Comparison of ENCODE assay signal across 10 mouse cellular contexts in genomic region chr11:118239281-118240198, GRCm38 (mm10). TPM values are rescaled to one million over a fixed set of nuclear protein-coding genes. Genes with fewer than 3 reads are reported as not detected.
A peak's percentile ranks its signal among the peaks of the same experiment; 100 is the strongest.
DNase-seq lines count a peak whose midpoint lies in the region; ATAC-seq and TF ChIP-seq lines count a peak whose summit lies in the region.
"Had no signal": no experiment of that assay in that cellular context is flagged by ENCODE, and none has a peak within 500 bp of the region (broad histone marks: within the 10 kb centered on the region; RNA-seq: fewer than 3 reads in every experiment).

No protein-coding gene starts in this region.

- ATAC-seq in hindbrain, embryonic 12.5 days (ENCODE audit: low FRiP score): no peak
- no peak for ATAC-seq in hindbrain, postnatal 0 days

- dilution Hi-C loops in CH12.LX (cut with MboI; ENCODE audit: extremely low pct_ligation_motif_present, extremely low pct_unique_long_range_greater_than_20kb, low sequenced_read_pairs): no loop called here

- DNase-seq in hindbrain, postnatal 0 days (ENCODE audit: low spot score): no peak
- no peak for DNase-seq in CH12.LX (ENCODE audit: extremely low read depth)
- peak; percentile 83 for DNase-seq in embryonic facial prominence, embryonic 10.5 days (ENCODE audit: low spot score)
- DNase-seq in limb, embryonic 10.5 days (ENCODE audit: low spot score): peak; percentile 73
- no peak for DNase-seq in frontal cortex, postnatal 25 days (ENCODE audit: low spot score in 2 of 2)
- DNase-seq in layer of hippocampus, adult 2 months (ENCODE audit: low spot score in 2 of 2): no peak
- no peak for DNase-seq in left cerebral cortex, postnatal 14 days (ENCODE audit: low spot score in 2 of 2)
- DNase-seq: lung, postnatal 14 days; right cerebral cortex, postnatal 14 days had no signal

- no peak overlapping the region for H3K9ac ChIP-seq in hindbrain, embryonic 12.5 days
- H3K9ac ChIP-seq in hindbrain, postnatal 0 days (replicated peaks; ENCODE audit: low read length): no peak overlapping the region
- H3K9ac ChIP-seq in CH12.LX (ENCODE audit: insufficient read depth, low read depth): no peak overlapping the region

- peaks cover 51% of the 10 kb centered on the region for H3K4me1 ChIP-seq in hindbrain, embryonic 12.5 days
- no peaks in the 10 kb centered on the region for H3K4me1 ChIP-seq in hindbrain, postnatal 0 days (ENCODE audit: insufficient read depth, low read length)
- peaks cover 47 to 95% of the 10 kb centered on the region in 2 experiments for H3K4me1 ChIP-seq in CH12.LX (ENCODE audit: control insufficient read depth in 1 of 2, insufficient read depth in 2 of 2)
- H3K4me1 ChIP-seq in embryonic facial prominence, embryonic 10.5 days: peaks cover 70% of the 10 kb centered on the region
- H3K4me1 ChIP-seq in limb, embryonic 10.5 days: peaks cover 69% of the 10 kb centered on the region

- peak overlapping the region; percentile 22 for H3K4me2 ChIP-seq in hindbrain, embryonic 12.5 days (replicated peaks)
- H3K4me2 ChIP-seq in hindbrain, postnatal 0 days (ENCODE audit: low read depth, low read length): no peak overlapping the region
- H3K4me2 ChIP-seq in CH12.LX (ENCODE audit: insufficient read depth, low read depth, poor library complexity, severe bottlenecking): no peak overlapping the region

- WGBS in hindbrain, embryonic 12.5 days: 47% methylated on average over 14 of the region's 14 CpGs
- 56% methylated on average over 14 of the region's 14 CpGs for WGBS in hindbrain, postnatal 0 days
- 33% methylated on average over 14 of the region's 14 CpGs for WGBS in embryonic facial prominence, embryonic 10.5 days
- 40% methylated on average over 14 of the region's 14 CpGs for WGBS in limb, embryonic 10.5 days

- no peak overlapping the region for H3K4me3 ChIP-seq in hindbrain, embryonic 12.5 days
- H3K4me3 ChIP-seq in hindbrain, postnatal 0 days (ENCODE audit: low read length): no peak overlapping the region
- H3K4me3 ChIP-seq in CH12.LX (replicated peaks in 1 of 3; ENCODE audit: low read depth in 2 of 3, low read length in 2 of 3, poor library complexity in 1 of 3): peak overlapping the region in 1 of 3 experiments; percentile 8
- peak overlapping the region; percentile 40 for H3K4me3 ChIP-seq in embryonic facial prominence, embryonic 10.5 days
- H3K4me3 ChIP-seq in limb, embryonic 10.5 days: peak overlapping the region; percentile 37
- H3K4me3 ChIP-seq in layer of hippocampus, adult 2 months: no peak overlapping the region

- H3K27ac ChIP-seq in hindbrain, embryonic 12.5 days: peak overlapping the region; percentile 62
- H3K27ac ChIP-seq in hindbrain, postnatal 0 days: no peak overlapping the region; the same call in 1 of the 2 replicates
- H3K27ac ChIP-seq in CH12.LX (ENCODE audit: insufficient read depth, low read depth): peak overlapping the region; percentile 27
- H3K27ac ChIP-seq in embryonic facial prominence, embryonic 10.5 days (replicated peaks): peak overlapping the region; percentile 92
- H3K27ac ChIP-seq in limb, embryonic 10.5 days: peak overlapping the region; percentile 91
- H3K27ac ChIP-seq in layer of hippocampus, adult 2 months: no peak overlapping the region

- no peak for TF ChIP-seq POLR2A in CH12.LX (IDR thresholded peaks at IDR 0.05; ENCODE audit: low read depth, low read length)

- peaks cover 21% of the 10 kb centered on the region for H3K79me2 ChIP-seq in CH12.LX (replicated peaks; ENCODE audit: control insufficient read depth, extremely low read depth, insufficient read depth, poor library complexity, severe bottlenecking)

- in situ Hi-C loops in CH12.LX (cut with MboI; ENCODE audit: low pct_ligation_motif_present, low pct_unique_long_range_greater_than_20kb, low sequenced_read_pairs): no loop called here

- no peaks in the 10 kb centered on the region for H3K27me3 ChIP-seq in hindbrain, embryonic 12.5 days
- H3K27me3 ChIP-seq in hindbrain, postnatal 0 days (ENCODE audit: insufficient read depth, low read length): no peaks in the 10 kb centered on the region
- no peaks in the 10 kb centered on the region for H3K27me3 ChIP-seq in CH12.LX (replicated peaks)
- H3K27me3 ChIP-seq in embryonic facial prominence, embryonic 10.5 days (replicated peaks; ENCODE audit: low read depth, poor library complexity, severe bottlenecking): no peaks in the 10 kb centered on the region
- H3K27me3 ChIP-seq in limb, embryonic 10.5 days (ENCODE audit: low read depth, poor library complexity, severe bottlenecking): no peaks in the 10 kb centered on the region

- TF ChIP-seq EP300 in CH12.LX (IDR thresholded peaks at IDR 0.05; ENCODE audit: low read length): no peak

- intact Hi-C loops in left cerebral cortex, postnatal 14 days (cut with DNase I): no loop called here

- no peak for TF ChIP-seq RAD21 in CH12.LX (IDR thresholded peaks at IDR 0.05; ENCODE audit: low read depth, low read length)

- no peaks in the 10 kb centered on the region for H3K9me3 ChIP-seq in hindbrain, embryonic 12.5 days (replicated peaks)
- H3K9me3 ChIP-seq in hindbrain, postnatal 0 days (ENCODE audit: low read length): no peaks in the 10 kb centered on the region
- H3K9me3 ChIP-seq in CH12.LX (replicated peaks; ENCODE audit: low read length): no peaks in the 10 kb centered on the region
- H3K9me3 ChIP-seq in embryonic facial prominence, embryonic 10.5 days: no peaks in the 10 kb centered on the region
- H3K9me3 ChIP-seq in limb, embryonic 10.5 days (replicated peaks): no peaks in the 10 kb centered on the region

- no peak for TF ChIP-seq CTCF in hindbrain, postnatal 0 days (IDR thresholded peaks at IDR 0.05; ENCODE audit: low read depth)
- TF ChIP-seq CTCF in CH12.LX (conservative IDR thresholded peaks at IDR 0.05 in 1 of 2, IDR thresholded peaks at IDR 0.05 in 1 of 2; ENCODE audit: low read depth in 2 of 2, low read length in 2 of 2): no peak
- TF ChIP-seq CTCF in layer of hippocampus, adult 2 months (conservative IDR thresholded peaks at IDR 0.05): no peak

- H3K36me3 ChIP-seq in hindbrain, embryonic 12.5 days: no peaks in the 10 kb centered on the region
- no peaks in the 10 kb centered on the region for H3K36me3 ChIP-seq in hindbrain, postnatal 0 days (ENCODE audit: insufficient read depth, low read length)
- peaks cover 0 to 8% of the 10 kb centered on the region in 2 experiments for H3K36me3 ChIP-seq in CH12.LX (replicated peaks in 1 of 2; ENCODE audit: control insufficient read depth in 1 of 2, insufficient read depth in 1 of 2, low read length in 1 of 2)
- no peaks in the 10 kb centered on the region; the same call in 1 of the 2 replicates for H3K36me3 ChIP-seq in embryonic facial prominence, embryonic 10.5 days (replicated peaks)
- no peaks in the 10 kb centered on the region for H3K36me3 ChIP-seq in limb, embryonic 10.5 days

TF ChIP-seq in CH12.LX, 34 proteins besides CTCF, POLR2A, EP300 and RAD21:
- TF ChIP-seq CHD1 (IDR thresholded peaks at IDR 0.05; ENCODE audit: low read depth, low read length) (0 out of 2 replicates have a peak, but pooled peaks have one; percentile 16), RCOR1 (conservative IDR thresholded peaks at IDR 0.05; ENCODE audit: low read depth, low read length) (no peak), MXI1 (IDR thresholded peaks at IDR 0.05; ENCODE audit: low read depth, low read length) (0 out of 2 replicates have a peak, but pooled peaks have one; percentile 15), NRF1 (IDR thresholded peaks at IDR 0.05; ENCODE audit: low read depth, low read length) (peak; percentile 42)
TF ChIP-seq in CH12.LX: peak in this region for 3.

RNA-seq across cellular contexts. Expression of gene Cyth1, which starts 8.9 kb away (rescaled TPM):
- 29.0 and 33.5 TPM in 2 replicates for polyA plus RNA-seq in hindbrain, embryonic 12.5 days (2016; fragmentation: Nextera tagmentation; extraction: Ambion mirVana)
- 42.9 and 48.3 TPM in 2 replicates for total RNA-seq in hindbrain, postnatal 0 days (2014; rRNA removed)
- polyA plus RNA-seq in hindbrain, postnatal 0 days (2015; fragmentation: Nextera tagmentation; extraction: Ambion mirVana): 15.7 and 19.5 TPM in 2 replicates
- total RNA-seq in CH12.LX (2012; rRNA removed) (47.8 and 49.7 TPM in 2 replicates), CH12.LX (2014; rRNA removed) (108 and 122 TPM in 2 replicates)
- 79.7 and 127 TPM in 2 replicates for polyA plus RNA-seq in CH12.LX (2012; ENCODE audit: insufficient read length, low read depth)
- 15.5 and 15.8 TPM in 2 replicates for polyA plus RNA-seq in embryonic facial prominence, embryonic 10.5 days (2016; fragmentation: Nextera tagmentation; extraction: Ambion mirVana)
- polyA plus RNA-seq in limb, embryonic 10.5 days (2016; fragmentation: Nextera tagmentation; extraction: Ambion mirVana): 17.9 and 22.6 TPM in 2 replicates
- total RNA-seq in layer of hippocampus, adult 2 months (2021): 100 to 1,000 TPM; 101 to 108 TPM
- 10 to 100 TPM; 62.5 to 71.8 TPM for total RNA-seq in left cerebral cortex, postnatal 14 days (2021)

RNA-seq across cellular contexts. Expression of gene Usp36, which starts 50.5 kb away (rescaled TPM):
- 17.1 and 19.9 TPM in 2 replicates for polyA plus RNA-seq in hindbrain, embryonic 12.5 days (2016; fragmentation: Nextera tagmentation; extraction: Ambion mirVana)
- 19.7 and 20.6 TPM in 2 replicates for total RNA-seq in hindbrain, postnatal 0 days (2014; rRNA removed)
- 12.6 and 12.8 TPM in 2 replicates for polyA plus RNA-seq in hindbrain, postnatal 0 days (2015; fragmentation: Nextera tagmentation; extraction: Ambion mirVana)
- 19.5 and 25.5 TPM in 2 replicates for total RNA-seq in CH12.LX (2012; rRNA removed)
- total RNA-seq in CH12.LX (2014; rRNA removed): 9.8 and 10.7 TPM in 2 replicates
- 38.7 and 42.6 TPM in 2 replicates for polyA plus RNA-seq in CH12.LX (2012; ENCODE audit: insufficient read length, low read depth)
- polyA plus RNA-seq in embryonic facial prominence, embryonic 10.5 days (2016; fragmentation: Nextera tagmentation; extraction: Ambion mirVana): 24.1 and 24.2 TPM in 2 replicates
- 25.6 and 27.4 TPM in 2 replicates for polyA plus RNA-seq in limb, embryonic 10.5 days (2016; fragmentation: Nextera tagmentation; extraction: Ambion mirVana)
- 10 to 100 TPM; 26.5 to 28.5 TPM for total RNA-seq in layer of hippocampus, adult 2 months (2021)
- total RNA-seq in left cerebral cortex, postnatal 14 days (2021): 10 to 100 TPM; 24.8 to 26.3 TPM

Comparison
In these comparisons a context has a peak if more than half of its experiments do, and no peak if none do; other contexts are left out.
1. H3K27ac ChIP-seq: peak in hindbrain, embryonic 12.5 days (single experiment), CH12.LX (single experiment), embryonic facial prominence, embryonic 10.5 days (single experiment) and limb, embryonic 10.5 days (single experiment); none in hindbrain, postnatal 0 days (single experiment) and layer of hippocampus, adult 2 months (single experiment).
2. H3K4me3 ChIP-seq: peak in embryonic facial prominence, embryonic 10.5 days (single experiment) and limb, embryonic 10.5 days (single experiment); none in hindbrain, embryonic 12.5 days (single experiment), hindbrain, postnatal 0 days (single experiment) and layer of hippocampus, adult 2 months (single experiment).
3. DNase-seq: peak in embryonic facial prominence, embryonic 10.5 days (single experiment) and limb, embryonic 10.5 days (single experiment); none in hindbrain, postnatal 0 days (single experiment), CH12.LX (single experiment), frontal cortex, postnatal 25 days (0 of 2), layer of hippocampus, adult 2 months (0 of 2) and left cerebral cortex, postnatal 14 days (0 of 2).